ENCODE assay signal across 17 mouse cellular contexts in the genomic region with DNA sequence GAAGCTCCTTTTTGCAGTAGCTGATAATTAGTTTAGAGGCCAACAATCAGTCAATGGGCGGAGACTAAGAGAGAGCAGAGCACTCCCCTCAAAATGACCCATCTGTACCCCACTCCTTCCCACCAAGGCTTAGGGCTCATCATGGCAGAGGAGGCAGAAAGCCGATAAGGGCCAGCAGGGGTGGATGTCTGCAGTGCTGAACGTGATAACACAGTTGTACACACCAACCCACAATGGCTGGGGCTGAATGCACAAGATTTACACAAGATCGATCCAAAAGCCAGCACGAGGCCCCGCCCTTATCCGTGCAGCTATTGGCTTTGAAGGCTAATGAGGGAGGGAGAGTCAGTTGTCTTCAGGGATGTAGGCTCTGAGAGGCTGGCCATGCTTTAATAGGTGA.
"Had no signal": no experiment of that assay in that cellular context is flagged by ENCODE, and none has a peak within 500 bp of the region (broad histone marks: within the 10 kb centered on the region; RNA-seq: fewer than 3 reads in every experiment).

No protein-coding gene starts in this region.

- H3K27me3 ChIP-seq: limb, embryonic 15.5 days; midbrain, embryonic 15.5 days; neural tube, embryonic 13.5 days had no signal

- H3K4me2 ChIP-seq: limb, embryonic 15.5 days; lung, embryonic 14.5 days; midbrain, embryonic 15.5 days; neural tube, embryonic 13.5 days had no signal

- ATAC-seq: midbrain, embryonic 15.5 days had no signal

- DNase-seq: kidney, adult 11 months; kidney, adult 9 months; kidney, postnatal 36 days; layer of hippocampus, adult 9-11 months; layer of hippocampus, postnatal 36 days; lung, embryonic 14.5 days; lung, postnatal 10 days; retina, postnatal 1 day; right cerebral cortex, postnatal 4 days; spleen, adult 18-20 months; thymus, adult 18-20 months; thymus, postnatal 14 days had no signal

- H3K4me1 ChIP-seq: midbrain, embryonic 10.5 days; midbrain, embryonic 15.5 days; neural tube, embryonic 13.5 days had no signal

- H3K9ac ChIP-seq: limb, embryonic 15.5 days; lung, embryonic 14.5 days; midbrain, embryonic 15.5 days; neural tube, embryonic 13.5 days had no signal

- H3K9me3 ChIP-seq: limb, embryonic 15.5 days; midbrain, embryonic 10.5 days; midbrain, embryonic 15.5 days; neural tube, embryonic 13.5 days had no signal

- H3K36me3 ChIP-seq: limb, embryonic 15.5 days; midbrain, embryonic 10.5 days; midbrain, embryonic 15.5 days; neural tube, embryonic 13.5 days had no signal

- H3K4me3 ChIP-seq: limb, embryonic 15.5 days; midbrain, embryonic 10.5 days; midbrain, embryonic 15.5 days; neural tube, embryonic 13.5 days had no signal

- H3K27ac ChIP-seq: kidney, postnatal 0 days; limb, embryonic 15.5 days; midbrain, embryonic 10.5 days; midbrain, embryonic 15.5 days; neural tube, embryonic 13.5 days had no signal
